Mouse (Mus musculus): Measurements from ENCODE around the gene Lgals4. TPM values are rescaled to one million over a fixed set of nuclear protein-coding genes. Genes with fewer than 3 reads are reported as not detected.

Lgals4 gene
- polyA plus RNA-seq, 1 experiment from 2014 or later, result 3.3 TPM

DNA sequence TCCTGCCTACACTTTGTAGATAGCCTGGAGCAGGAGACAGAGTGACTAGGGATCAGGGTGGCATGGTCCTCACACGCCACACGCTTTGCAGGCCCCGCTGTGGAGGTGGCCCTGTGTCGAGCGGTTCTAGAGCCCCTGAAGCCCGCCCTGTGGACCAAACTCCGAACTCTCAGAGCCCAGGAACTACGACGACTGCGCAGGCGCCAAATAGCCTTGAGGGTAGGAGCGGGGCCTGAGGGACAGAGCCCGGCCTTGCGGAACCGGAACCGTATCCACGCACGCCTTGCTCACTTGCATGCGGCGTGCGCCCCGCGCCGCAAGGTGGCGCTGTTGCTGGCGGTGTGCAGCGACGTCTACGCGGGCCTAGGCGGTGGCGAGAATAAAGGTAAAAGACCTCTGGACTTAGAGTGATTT, 37.1 kb upstream of the Lgals4 start:
- H3K4me2 ChIP-seq, result peak overlapping the region; percentile 51
- peak; percentile 72 for ATAC-seq
- peak overlapping the region; percentile 58 for H3K9ac ChIP-seq
- 15% methylated on average over 32 of the region's 32 CpGs for WGBS
- H3K27me3 ChIP-seq, result no peaks in the 10 kb centered on the region; the same call in 1 of the 2 replicates
- no peak overlapping the region for H3K27ac ChIP-seq
- peaks cover 7% of the 10 kb centered on the region for H3K4me1 ChIP-seq
- H3K36me3 ChIP-seq (ENCODE audit: poor library complexity, severe bottlenecking), result no peaks in the 10 kb centered on the region
- H3K4me3 ChIP-seq, result peak overlapping the region; percentile 9
- H3K9me3 ChIP-seq (replicated peaks), result no peaks in the 10 kb centered on the region

DNA sequence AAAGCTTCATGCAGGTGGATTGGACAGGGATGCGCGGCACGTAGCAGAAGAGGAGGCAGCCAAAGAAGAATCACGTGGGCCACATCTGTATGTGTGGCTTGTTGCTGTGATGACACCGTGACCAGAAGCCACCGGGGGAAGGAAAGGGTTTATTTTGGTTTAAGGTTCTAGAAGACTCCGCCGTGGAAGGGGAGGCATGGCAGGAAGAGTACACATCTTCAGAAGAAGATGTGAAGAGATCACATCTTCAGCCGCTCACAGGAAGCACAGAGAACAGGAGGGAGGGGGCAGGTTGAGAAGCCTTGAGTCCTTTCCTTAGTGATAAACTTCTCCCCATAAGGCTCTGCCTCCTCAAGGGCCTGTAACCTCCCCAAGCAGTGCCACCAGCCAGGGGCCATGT, 33.7 kb upstream of the Lgals4 start:
- no peak overlapping the region for H3K9ac ChIP-seq
- no peaks in the 10 kb centered on the region for H3K36me3 ChIP-seq (ENCODE audit: poor library complexity, severe bottlenecking)
- H3K27me3 ChIP-seq, result no peaks in the 10 kb centered on the region; the same call in 1 of the 2 replicates
- H3K4me3 ChIP-seq, result no peak overlapping the region
- 96% methylated on average over 9 of the region's 9 CpGs for WGBS
- H3K4me1 ChIP-seq, result peaks cover 29% of the 10 kb centered on the region
- H3K27ac ChIP-seq, result no peak overlapping the region
- H3K4me2 ChIP-seq, result no peak overlapping the region
- ATAC-seq, result no peak
- H3K9me3 ChIP-seq (replicated peaks), result no peaks in the 10 kb centered on the region

DNA sequence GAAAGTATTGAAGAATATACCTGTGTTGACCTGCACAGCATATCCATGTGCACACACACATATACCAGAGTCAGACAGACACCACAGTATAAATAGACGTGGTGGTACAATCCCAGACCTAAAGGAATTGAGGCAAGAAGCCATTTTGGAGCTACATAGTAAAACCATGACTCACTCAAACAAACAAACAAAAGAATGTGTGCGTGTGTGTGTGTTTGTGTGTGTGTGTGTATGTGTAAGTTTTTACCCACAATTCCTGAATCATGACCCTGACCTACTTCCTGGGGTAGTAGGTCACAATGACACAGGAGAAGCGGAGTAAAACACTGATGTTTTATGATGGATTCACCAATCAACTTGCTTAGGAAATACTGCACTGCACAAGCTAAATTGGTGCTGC, 32.2 kb upstream of the Lgals4 start:
- H3K36me3 ChIP-seq (ENCODE audit: poor library complexity, severe bottlenecking), result no peaks in the 10 kb centered on the region
- ATAC-seq, result no peak
- no peak overlapping the region for H3K4me2 ChIP-seq
- H3K4me1 ChIP-seq, result peaks cover 28% of the 10 kb centered on the region
- no peak overlapping the region for H3K9ac ChIP-seq
- H3K27me3 ChIP-seq, result no peaks in the 10 kb centered on the region
- WGBS, result 75% methylated on average over 3 of the region's 3 CpGs
- H3K27ac ChIP-seq, result peak overlapping the region; percentile 59; the same call in 1 of the 2 replicates
- H3K4me3 ChIP-seq, result no peak overlapping the region
- H3K9me3 ChIP-seq (replicated peaks), result no peaks in the 10 kb centered on the region

DNA sequence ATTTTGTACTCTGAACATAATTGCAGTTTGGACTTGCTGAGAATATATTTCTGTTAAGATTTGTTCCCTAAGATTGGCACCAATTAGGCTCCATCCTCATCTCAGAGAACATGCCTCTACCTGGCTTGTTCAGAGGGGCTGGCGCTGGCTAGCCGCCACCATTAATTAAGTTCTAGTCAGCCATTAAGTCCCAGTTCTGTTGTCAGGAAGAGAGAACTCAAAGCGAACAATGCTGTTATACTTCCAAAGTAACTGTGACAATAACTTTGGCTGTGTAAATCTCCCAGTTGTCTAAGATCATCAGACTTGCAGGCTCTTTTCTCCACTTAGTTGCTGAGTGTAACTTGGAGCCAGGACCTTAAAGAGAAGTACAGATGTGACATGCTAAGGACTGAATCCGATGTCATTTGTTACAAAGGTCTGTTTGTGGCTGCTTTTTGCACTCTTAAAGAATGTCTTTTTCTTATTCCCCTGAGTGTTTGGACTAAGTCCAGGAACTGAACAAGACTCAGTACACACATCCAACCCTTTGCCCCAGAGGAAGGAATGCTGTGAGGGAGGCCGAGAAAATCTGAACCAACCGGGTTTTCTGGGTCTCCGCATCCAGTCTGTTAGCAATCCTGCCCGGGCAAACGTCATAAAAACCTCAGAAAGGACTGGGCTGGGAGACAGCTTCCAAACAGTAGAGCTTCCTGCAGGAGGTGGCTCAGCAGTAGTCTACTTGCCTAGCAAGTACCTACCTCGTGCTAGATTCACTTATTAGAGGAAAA, 31.6 kb upstream of the Lgals4 start:
- H3K4me1 ChIP-seq, result peaks cover 23% of the 10 kb centered on the region
- H3K36me3 ChIP-seq (ENCODE audit: poor library complexity, severe bottlenecking), result no peaks in the 10 kb centered on the region
- peak overlapping the region; percentile 33 for H3K4me2 ChIP-seq
- H3K27ac ChIP-seq, result peak overlapping the region; percentile 59
- H3K27me3 ChIP-seq, result no peaks in the 10 kb centered on the region
- WGBS, result 17% methylated on average over 10 of the region's 10 CpGs
- H3K9ac ChIP-seq, result peak overlapping the region; percentile 26; the same call in 1 of the 2 replicates
- no peak overlapping the region for H3K4me3 ChIP-seq
- H3K9me3 ChIP-seq (replicated peaks), result no peaks in the 10 kb centered on the region
- ATAC-seq, result no peak

DNA sequence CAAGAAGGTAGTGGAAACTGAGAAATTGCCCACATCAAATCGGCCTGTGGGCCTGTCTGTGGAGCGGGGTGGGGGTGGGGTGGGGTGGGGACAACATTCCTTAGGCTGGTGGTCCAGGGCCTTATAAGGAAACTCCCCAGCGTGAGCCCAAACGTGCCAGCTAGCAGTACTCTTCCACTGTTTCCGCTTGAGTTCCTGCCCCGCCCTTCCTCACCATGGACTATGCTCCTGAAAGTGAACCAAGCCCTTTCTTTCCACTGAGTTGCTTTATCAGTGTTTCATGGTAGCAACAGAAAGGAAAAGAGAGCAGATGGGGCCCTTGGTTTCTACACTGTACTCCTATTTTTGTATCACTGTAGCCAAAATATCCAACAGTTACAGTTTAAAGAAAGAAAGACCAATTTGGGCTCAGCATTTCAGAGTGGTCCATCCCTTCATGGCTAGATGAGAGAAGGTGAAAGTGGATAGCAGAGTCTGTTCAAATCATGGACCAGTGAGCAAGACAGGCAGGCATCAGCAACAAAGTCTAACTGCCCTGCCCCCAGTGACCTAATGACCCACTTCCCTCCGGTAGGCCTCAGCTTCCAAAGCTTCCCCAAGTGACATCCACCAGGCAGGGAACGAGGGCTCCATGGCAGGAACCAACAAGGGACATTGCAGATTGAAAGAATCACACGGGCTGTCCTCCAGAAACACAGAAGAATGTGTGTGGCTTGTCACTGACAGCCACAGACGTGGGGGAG, 30.6 kb upstream of the Lgals4 start:
- Histone ChIP-seq H3K4me1 (peaks cover 28% of the 10 kb centered on the region), H3K36me3 (ENCODE audit: poor library complexity, severe bottlenecking) (no peaks in the 10 kb centered on the region), H3K9me3 (replicated peaks) (no peaks in the 10 kb centered on the region), H3K9ac (peak overlapping the region; percentile 46; the same call in 1 of the 2 replicates), H3K27me3 (no peaks in the 10 kb centered on the region), H3K4me2 (peak overlapping the region; percentile 33), H3K27ac (peak overlapping the region; percentile 59), H3K4me3 (no peak overlapping the region)
- ATAC-seq, result no peak
- WGBS, result 6% methylated on average over 10 of the region's 10 CpGs

DNA sequence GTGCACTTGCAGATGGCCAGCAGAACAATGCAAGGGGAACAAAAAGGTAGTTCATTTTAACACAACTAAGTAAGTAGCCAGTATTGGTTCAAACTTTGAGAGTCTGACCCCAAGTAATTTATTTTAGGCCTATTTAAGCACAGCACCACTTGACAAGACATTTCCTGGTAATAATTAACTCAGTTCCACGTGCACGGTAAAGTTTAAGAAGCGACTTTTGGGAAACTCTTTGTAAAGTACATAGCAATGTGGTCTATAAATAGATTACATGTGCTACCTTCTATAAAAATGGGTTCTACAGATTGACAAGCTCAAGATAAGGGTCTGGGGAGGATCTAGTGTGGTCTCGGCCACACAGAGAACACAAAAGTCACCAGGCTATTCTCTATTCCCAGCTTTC, 29.9 kb upstream of the Lgals4 start:
- H3K27ac ChIP-seq, result no peak overlapping the region

DNA sequence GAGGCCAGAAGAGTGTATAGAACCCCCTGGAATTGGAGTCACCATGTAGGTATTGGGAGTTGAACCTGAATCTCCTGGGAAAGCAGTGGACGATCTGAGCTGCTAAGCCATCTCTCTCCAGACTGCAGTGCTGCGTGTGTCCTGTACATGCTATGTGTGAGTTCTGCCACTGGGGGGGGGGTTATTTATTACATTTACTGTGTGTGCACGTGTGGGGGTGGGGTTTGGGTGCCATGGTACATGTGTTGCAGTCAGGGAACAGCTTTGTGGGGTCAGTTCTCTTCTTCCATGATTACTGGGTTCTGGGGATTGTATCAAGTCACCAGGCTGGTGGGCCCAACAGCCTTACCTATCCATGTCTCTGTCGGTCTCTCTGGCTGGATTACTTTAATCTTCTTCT, 26.8 kb upstream of the Lgals4 start:
- no peaks in the 10 kb centered on the region for H3K36me3 ChIP-seq (ENCODE audit: poor library complexity, severe bottlenecking)
- WGBS, result 80% methylated on average over 4 of the region's 4 CpGs
- no peak overlapping the region for H3K27ac ChIP-seq
- H3K9me3 ChIP-seq (replicated peaks), result no peaks in the 10 kb centered on the region
- no peak overlapping the region for H3K4me2 ChIP-seq
- no peak for ATAC-seq
- no peak overlapping the region for H3K9ac ChIP-seq
- H3K4me1 ChIP-seq, result peaks cover 30% of the 10 kb centered on the region
- no peaks in the 10 kb centered on the region for H3K27me3 ChIP-seq
- H3K4me3 ChIP-seq, result no peak overlapping the region

More for the DNA sequence above, 29.9 kb upstream of the Lgals4 start:
- no peaks in the 10 kb centered on the region for H3K27me3 ChIP-seq
- H3K36me3 ChIP-seq (ENCODE audit: poor library complexity, severe bottlenecking), result no peaks in the 10 kb centered on the region
- 82% methylated on average over 4 of the region's 4 CpGs for WGBS
- H3K4me2 ChIP-seq, result no peak overlapping the region
- peaks cover 32% of the 10 kb centered on the region for H3K4me1 ChIP-seq
- ATAC-seq, result no peak
- no peaks in the 10 kb centered on the region for H3K9me3 ChIP-seq (replicated peaks)
- H3K4me3 ChIP-seq, result no peak overlapping the region
- H3K9ac ChIP-seq, result no peak overlapping the region

DNA sequence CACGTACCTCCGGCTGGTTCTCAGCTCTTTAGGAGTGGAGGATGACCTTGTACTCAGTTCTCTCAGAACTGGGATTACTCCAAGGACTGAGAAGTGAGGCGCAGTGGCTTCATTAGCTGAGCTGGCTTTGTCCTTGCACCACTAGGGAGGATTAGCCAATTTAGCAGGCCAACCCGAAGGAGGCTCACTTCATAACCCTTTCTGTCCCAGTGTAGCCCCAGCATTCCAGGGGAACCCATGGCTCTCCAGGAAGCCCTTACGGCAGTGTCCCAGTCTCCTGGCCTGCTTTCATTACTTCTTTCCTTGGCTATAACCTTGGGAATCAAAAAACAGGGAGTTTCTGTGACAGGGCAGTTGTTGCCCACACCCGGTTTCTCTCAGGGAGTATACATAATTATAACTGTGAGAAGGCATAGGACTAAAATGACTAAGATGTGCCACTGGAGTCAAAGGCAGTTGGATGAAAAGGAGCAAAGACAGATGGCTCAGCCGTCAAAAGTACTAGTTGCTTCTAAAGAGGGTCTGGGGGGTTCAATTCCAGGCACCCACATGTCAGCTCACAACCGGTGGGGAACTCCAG, 25.9 kb upstream of the Lgals4 start:
- no peak for ATAC-seq
- H3K4me1 ChIP-seq, result peaks cover 30% of the 10 kb centered on the region
- H3K9me3 ChIP-seq (replicated peaks), result no peaks in the 10 kb centered on the region
- H3K4me2 ChIP-seq, result peak overlapping the region; percentile 80
- peak overlapping the region; percentile 77 for H3K4me3 ChIP-seq
- WGBS, result 20% methylated on average over 6 of the region's 8 CpGs
- peaks cover 6% of the 10 kb centered on the region for H3K36me3 ChIP-seq (ENCODE audit: poor library complexity, severe bottlenecking)
- H3K27me3 ChIP-seq, result no peaks in the 10 kb centered on the region
- H3K9ac ChIP-seq, result peak overlapping the region; percentile 87
- peak overlapping the region; percentile 99 for H3K27ac ChIP-seq

DNA sequence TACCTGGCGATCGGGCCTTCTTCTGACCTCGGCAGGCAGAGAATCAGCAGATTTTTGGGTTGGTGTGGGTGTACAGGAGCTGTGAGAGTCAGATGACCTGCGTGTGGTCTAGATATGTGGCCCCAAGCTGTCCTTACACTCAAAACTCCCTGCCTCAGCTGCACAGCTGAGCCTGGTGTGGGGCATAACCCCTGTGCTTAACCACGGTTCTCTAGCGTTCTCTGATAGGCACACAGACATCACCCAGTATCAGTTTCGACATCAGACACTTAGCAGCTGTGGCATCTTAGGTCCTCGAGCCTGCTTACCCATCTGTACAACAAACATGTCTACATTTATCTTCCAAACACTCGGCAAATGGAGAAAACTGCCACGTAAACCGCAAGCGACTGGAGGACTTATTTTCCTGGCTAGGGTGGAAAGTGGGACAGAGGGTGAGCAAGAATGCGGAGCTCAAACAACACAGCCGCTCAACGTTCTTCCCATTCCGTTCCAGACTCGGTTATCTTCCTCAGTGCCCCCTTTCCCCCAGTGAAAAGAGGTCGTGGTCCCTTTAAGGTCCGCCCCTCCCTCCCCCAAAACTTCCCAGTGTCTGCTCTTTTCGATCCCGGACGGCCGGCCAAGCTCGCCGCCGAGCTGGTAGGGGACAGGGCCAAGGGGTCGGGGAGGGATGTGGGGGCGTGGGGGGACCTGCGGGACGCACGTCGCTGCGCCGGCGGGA, 25.3 kb upstream of the Lgals4 start, which contains the start of gene Hnrnpl:
Gene Hnrnpl (plus strand): TSS at position 321 of the 721 bp plus-strand sequence.
- no peak for ATAC-seq
- H3K9ac ChIP-seq, result peak within 1 kb of the TSS; percentile 87
- H3K27ac ChIP-seq, result peak within 1 kb of the TSS; percentile 99
- no peaks in the 10 kb centered on the region for H3K9me3 ChIP-seq (replicated peaks)
- H3K4me2 ChIP-seq, result peak within 1 kb of the TSS; percentile 80
- peaks cover 12% of the 10 kb centered on the region for H3K36me3 ChIP-seq (ENCODE audit: poor library complexity, severe bottlenecking)
- 2% methylated on average over 33 of the region's 35 CpGs for WGBS
- no peaks in the 10 kb centered on the region for H3K27me3 ChIP-seq
- H3K4me3 ChIP-seq, result peak within 1 kb of the TSS; percentile 77
- H3K4me1 ChIP-seq, result peaks cover 30% of the 10 kb centered on the region

DNA sequence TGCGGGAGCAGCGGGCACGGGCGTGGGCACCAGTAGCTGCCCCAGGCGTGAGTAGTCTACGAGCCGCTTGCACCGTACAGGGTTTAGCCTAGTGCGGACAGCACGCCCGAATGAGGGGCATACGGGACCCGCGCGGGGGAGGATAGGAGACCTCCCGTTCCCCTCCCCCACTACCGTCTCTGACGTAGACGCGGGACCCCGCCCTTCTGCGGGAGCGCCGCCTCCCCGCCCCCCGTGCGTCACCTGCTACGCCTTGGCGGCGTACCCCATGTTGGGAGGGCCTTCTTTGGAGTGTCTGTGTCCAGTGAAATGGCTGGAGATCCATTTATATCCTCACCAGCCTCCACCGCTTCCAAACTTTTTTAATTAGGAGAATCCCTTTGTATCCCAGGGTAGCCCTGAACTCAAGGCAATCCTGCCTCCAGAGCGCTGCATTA, 24.7 kb upstream of the Lgals4 start:
- Histone ChIP-seq H3K4me3 (peak overlapping the region; percentile 77), H3K36me3 (ENCODE audit: poor library complexity, severe bottlenecking) (peaks cover 18% of the 10 kb centered on the region), H3K27ac (peak overlapping the region; percentile 99), H3K9me3 (replicated peaks) (no peaks in the 10 kb centered on the region), H3K4me1 (peaks cover 33% of the 10 kb centered on the region), H3K4me2 (peak overlapping the region; percentile 80), H3K27me3 (no peaks in the 10 kb centered on the region), H3K9ac (peak overlapping the region; percentile 87)
- peak; percentile 61 for ATAC-seq
- under 1% methylated on average over 31 of the region's 32 CpGs for WGBS

DNA sequence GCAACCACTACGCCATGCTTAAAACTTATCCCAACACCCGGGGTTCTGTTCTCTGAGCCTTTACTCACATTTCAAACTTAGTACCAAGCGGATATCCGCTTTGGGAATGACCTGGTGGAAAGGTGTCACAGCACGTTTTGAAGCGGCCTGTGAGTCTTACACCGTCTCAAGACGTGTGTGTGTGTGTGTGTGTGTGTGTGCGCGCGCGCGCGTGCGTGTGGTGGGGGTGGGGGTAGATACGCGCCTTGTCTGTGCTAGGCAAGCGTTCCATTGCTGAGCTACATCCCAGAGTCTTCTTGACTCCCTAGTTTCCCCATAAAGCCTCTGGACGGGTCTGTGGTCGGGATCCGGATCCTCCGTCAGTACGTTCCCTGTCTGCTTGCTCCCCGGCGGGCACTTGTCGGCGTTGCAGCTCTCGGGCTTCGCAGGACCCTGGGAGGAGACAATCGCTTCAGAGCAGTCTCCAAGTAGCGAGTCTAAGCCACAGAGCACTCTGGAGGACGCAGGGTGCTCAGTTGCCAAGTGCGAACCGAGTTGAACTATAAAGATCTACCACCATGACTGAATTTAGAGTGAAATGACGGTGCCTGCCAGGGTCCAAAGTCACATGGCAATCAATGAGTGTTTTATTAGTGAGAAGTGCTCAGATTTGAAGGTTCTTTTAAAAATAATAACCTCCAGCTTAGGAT, 24.1 kb upstream of the Lgals4 start:
- under 1% methylated on average over 35 of the region's 35 CpGs for WGBS
- Histone ChIP-seq H3K27me3 (no peaks in the 10 kb centered on the region), H3K9ac (peak overlapping the region; percentile 87), H3K4me3 (peak overlapping the region; percentile 77), H3K9me3 (replicated peaks) (no peaks in the 10 kb centered on the region), H3K27ac (peak overlapping the region; percentile 99), H3K4me2 (peak overlapping the region; percentile 80), H3K4me1 (peaks cover 37% of the 10 kb centered on the region), H3K36me3 (ENCODE audit: poor library complexity, severe bottlenecking) (peaks cover 24% of the 10 kb centered on the region)
- peak; percentile 31 for ATAC-seq
